Mouse (Mus musculus) left cerebral cortex, adult 18-20 months (tissue): ENCODE results near the gene Ksr1. TPM values are rescaled to one million over a fixed set of nuclear protein-coding genes. Genes with fewer than 3 reads are reported as not detected.

Source experiments
- DNase-seq, 2 experiments: peaks; one replicate each; pipeline ENCODE4 v3.0.0; 2021 to 2022; ENCODE audit warnings: low spot score in 2 of 2, mixed read lengths in 1 of 2
- long read RNA-seq, 2 experiments: library from polyadenylated mRNA; stranded (forward); transcript quantifications; one replicate each; pipeline ENCODE4 v2.0.0; 2021
- total RNA-seq, 2 experiments: library from RNA; stranded (reverse); gene quantifications; 2 replicates each; pipeline ENCODE4 v1.2.3; 2021

The Ksr1 gene
- 10 to 100 TPM; 49.8 to 50.3 TPM for total RNA-seq
- long read RNA-seq, experiment 1, partial matches to known transcripts = 2 of 24 reads
- long read RNA-seq, experiment 1, other reads (novel, unspliced or antisense) = 22 of 24 reads
- long read RNA-seq, experiment 2, partial matches to known transcripts = 1 of 14 reads
- long read RNA-seq, experiment 2, other reads (novel, unspliced or antisense) = 12 of 14 reads

DNA sequence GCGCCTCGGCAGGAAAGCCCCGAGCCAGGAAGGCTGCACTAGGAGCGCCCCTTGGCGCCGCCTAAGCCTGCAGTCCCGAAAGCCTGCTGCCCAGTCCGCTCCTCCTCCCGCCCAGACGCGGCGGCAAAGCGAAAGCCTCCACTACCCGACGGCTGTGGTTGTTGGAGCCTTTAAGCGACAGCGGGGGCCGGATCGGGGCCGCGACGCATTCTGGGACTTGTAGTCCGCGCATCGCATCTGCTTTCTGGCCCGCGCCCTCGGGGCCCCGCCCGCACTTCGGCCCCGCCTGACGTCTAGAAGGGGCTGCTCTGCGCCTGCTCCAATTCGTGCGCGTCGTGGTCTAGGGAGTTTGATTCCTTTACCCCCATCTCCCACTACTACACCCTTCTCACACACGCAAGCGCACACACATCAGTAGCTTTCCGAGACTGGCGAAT, at the start of gene Ksr1:
Gene Ksr1, minus strand, starts transcription at position 77 of the 437 bp plus-strand sequence.
- DNase-seq = peak; percentile 95 to 96

DNA sequence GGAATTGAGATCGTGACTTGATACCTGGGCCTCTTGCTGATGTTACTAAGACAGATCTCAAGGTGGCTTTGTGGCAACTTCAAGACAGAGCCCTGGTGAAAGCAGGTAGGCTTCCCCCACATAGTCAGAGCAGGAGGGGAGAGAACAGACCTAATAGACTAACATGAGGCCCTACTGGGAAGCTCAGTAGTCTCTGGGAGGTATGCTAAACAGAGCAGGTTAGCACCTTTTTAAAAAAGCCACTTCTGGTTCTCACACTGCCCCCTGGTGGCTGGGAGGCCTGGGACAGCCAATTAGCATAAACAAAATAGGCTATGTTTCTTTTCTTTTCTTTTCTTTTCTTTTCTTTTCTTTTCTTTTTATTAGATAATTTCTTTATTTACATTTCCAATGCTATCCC, 46.0 kb upstream of the Ksr1 start:
- no peak for DNase-seq

- DNase-seq = peak; percentile 44 to 66
These were observed 45.0 kb upstream of the Ksr1 start for GRCm38 (mm10) chr11:79191214-79191613.

GRCm38 (mm10) chr11:79190257-79190656, 44.0 kb upstream of the Ksr1 start:
- DNase-seq = no peak

DNA sequence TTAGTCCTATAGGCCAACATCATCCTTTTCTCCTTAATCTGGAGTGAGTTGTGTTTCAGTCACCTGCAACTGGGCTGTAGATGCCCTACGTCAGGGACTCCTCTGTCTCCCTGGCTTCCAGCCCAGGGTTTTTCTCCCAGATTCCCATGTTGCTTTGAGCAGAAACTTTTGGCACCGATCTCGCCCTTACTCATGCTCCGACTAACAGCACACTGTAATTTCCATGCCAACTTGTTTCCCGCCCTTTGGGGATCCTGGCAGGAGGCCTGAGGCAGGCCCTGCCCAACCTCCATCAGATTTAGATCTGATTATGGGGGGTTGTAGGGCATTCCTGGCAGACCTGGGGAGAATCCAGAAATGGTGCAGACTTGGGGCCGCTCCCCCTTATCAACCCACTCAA, 42.0 kb upstream of the Ksr1 start:
- peak; percentile 45 to 55 for DNase-seq

GRCm38 (mm10) chr11:79187291-79187690, 41.1 kb upstream of the Ksr1 start:
- DNase-seq = no peak

- DNase-seq = no peak
These were observed 39.5 kb upstream of the Ksr1 start for GRCm38 (mm10) chr11:79185683-79186082.

- no peak for DNase-seq
These were observed 38.1 kb upstream of the Ksr1 start for GRCm38 (mm10) chr11:79184126-79184888.

- DNase-seq = no peak
These were observed 37.2 kb upstream of the Ksr1 start for GRCm38 (mm10) chr11:79183400-79183799.

DNA sequence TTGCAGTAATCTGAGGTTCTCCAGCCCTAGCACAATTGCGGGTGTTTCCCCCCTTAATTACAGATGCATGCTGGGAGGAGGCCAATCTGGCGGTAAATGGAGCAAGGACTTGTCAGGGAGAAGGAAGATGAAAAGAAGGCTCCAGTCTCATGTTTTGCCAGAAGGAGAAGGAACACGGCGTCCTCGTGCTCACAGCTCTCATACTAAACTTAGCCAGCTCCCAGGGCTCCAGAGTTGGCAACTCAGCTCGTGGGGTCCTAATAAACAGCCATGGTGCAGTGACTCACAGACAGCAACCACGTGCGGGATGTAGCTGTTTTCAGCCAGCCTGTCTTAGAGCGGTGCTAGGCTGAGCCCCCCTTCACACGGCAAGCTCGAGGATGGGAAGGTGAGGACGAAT, 36.7 kb upstream of the Ksr1 start:
- peak; percentile 71 to 83 for DNase-seq

GRCm38 (mm10) chr11:79181914-79182313, 35.7 kb upstream of the Ksr1 start:
- DNase-seq = no peak

DNA sequence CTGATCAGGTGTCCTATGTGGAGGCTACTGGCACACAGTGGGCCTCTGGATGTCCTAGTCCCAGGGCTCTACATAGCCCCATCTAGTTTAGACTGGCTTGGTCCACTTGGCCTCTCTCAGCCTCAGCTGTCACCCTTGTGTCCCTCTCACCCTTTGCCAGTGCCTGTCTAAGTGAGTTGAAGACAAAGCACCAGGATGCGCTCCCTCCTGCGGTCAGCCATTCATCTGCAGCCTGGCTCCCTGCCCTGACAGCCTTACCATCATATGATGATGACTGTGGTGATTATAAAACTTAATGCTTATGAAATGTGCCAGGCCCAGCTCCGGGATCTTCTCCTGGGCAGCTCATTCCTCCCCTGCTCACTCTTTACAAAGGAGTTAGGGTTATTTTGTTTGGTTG, 30.5 kb upstream of the Ksr1 start:
- no peak for DNase-seq

DNA sequence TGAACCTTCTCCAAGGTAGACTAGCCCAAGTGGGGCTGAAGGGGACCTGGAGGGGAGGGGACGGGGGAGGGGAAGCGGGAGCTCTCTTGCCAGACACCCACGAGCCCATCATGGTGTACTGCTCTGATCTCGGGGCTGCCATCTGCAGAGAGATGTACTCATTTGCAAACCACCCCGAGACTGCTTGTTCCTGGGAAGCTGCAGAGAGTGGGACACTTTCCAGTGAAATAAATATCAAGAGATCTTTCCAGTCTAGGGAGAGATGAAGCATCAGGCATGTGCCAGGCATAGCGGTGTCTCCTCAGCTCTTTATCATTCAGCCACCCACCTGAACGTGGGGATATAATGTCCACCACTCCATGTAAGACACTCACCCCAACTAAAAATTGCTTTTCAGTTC, 25.8 kb upstream of the Ksr1 start:
- peak; percentile 35 to 66 for DNase-seq

DNA sequence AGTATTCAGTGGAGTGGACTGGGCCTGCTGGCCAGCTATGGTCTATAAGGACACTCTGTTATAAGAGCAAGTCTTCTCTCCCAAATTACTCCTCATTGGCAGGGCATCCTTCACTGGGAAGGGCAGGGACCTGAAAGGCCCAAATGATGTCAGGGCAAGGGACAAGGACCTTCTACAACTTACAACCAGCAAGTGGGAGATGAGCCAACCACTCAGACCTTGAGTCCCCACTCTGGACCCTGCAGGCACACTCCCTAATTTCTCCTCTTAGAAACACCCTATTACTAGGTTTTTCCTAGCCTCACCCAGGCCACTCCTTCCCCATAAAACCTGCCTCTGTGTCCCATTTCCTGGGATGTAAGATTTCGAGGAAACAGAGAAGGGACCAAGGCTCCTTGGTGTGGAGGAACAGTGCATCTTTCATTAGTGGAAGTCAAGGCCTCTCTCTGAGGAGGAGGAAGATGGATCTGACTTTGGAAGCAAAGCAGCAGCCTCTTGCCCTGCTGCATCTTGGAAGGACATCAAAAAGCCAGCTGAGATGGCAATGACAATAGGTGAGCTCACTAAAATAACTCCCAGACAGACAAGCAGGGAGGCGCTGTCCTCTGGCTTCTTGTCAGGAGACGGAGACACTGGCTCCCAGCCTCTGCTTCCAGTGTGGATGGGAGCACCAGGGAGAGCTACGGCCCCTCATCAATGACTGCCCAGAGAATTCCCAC, 20.5 kb upstream of the Ksr1 start:
- DNase-seq = no peak

DNA sequence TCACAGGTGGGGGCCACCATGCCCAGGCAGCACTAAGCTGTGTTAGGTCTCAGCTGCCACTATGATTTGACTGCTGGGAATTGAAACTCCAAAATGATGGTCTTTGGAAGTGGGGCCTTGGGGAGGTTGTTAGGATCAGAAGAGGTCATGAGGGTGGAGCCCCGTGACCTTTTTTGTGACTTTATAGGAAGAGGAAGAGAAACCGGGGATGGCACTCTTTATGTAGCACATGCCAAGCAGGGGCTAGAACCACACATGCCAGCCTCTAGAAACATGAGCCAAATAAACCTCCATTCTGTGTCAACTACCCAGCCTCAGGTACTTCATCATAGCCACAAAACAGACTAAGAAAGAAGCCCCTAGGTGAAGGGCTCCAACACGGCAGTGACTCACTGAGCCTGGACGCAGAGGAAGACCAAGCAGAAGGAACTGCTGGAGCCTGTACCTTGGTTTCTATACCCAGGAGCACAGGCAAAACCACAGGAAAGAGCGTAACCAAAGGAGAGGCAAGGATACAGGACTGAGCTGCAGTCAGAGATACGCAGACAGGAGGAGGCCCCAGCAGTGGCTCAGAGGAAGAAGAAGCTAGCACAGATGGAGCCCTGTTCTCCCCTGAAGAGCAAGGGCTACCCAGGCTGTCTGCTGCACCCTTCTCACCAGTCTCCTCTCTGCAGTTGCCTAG, 15.0 kb upstream of the Ksr1 start:
- DNase-seq = no peak

DNA sequence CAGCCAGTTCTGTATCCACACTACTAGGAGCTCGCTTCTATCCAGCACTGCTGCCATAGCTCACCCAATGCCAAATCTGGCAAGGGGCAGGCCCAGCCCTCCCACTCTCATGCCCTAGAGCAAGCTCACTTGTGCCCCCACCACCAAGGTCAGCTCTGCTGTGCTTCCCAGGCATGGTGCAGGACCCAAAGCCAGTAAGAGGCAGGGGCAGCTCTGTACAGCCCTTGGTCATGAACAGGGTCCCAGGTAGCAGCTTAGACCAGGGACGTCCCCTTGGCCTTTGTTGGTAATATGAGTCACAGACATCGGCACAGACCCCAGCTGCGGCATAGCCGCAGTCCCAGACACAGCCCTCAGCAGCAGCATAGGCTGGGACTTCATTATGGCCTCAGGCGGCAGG, 13.9 kb upstream of the Ksr1 start:
- DNase-seq = no peak

DNA sequence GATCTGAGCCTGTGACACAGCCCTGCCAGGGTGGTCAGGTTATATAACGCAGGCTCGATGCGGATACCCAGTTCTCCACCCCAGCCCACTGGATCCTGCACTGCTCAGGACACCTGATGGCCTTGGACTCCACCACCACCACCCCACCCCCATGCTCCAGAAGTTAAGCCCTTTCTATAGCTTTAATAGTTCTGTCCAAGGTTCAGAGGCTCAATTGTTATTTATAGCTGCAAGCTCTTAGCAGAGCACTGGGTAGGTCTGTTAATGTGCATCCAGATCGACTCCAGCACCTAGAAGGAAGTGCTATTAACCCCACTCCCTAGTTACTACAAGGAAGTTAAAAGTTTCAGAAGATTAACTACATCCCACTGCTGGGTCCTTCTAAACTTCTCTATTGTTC, 11.5 kb upstream of the Ksr1 start:
- DNase-seq = no peak

DNA sequence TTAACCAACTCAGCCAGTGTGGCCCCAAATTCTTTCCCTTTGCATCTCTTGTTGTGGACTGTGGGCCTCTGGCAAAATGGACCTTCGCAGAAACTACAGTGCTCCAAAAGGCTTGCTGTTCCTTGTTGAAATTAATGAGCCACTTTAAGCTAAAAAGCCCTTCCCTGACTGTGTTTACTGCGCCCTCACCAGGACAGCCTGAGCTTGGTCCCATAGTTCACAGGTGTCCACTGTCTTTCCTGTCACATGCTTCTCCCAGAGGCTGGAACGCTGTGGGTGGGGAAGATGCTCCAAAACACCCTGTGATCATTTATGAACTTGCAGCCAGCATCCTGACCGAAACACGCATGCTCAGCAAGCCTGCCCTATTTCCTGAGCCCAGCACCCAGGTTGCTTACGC, 9.1 kb upstream of the Ksr1 start:
- no peak for DNase-seq

DNA sequence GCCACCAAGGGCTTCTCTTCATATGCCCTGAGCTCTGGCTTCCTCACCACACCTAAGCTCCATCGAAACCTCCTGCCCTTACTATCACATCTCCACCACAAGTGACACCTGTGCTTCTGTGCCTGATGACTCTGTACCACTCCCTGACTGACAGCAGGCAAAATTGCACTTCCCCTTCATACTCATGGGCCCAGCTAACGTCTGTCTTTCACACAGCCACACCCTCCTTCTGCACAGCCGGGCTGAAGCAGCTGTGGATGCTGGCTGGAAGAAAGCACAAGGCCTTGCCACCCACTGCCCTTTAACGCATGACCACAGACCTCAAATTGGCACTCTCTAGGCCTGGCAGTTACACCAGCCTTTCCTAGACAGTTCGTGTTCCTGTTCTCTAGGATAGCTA, 6.5 kb upstream of the Ksr1 start:
- no peak for DNase-seq

- no peak for DNase-seq
These were observed 5.7 kb upstream of the Ksr1 start for GRCm38 (mm10) chr11:79151874-79152273.

- DNase-seq = no peak
These were observed 4.1 kb upstream of the Ksr1 start for GRCm38 (mm10) chr11:79150301-79150700.

DNA sequence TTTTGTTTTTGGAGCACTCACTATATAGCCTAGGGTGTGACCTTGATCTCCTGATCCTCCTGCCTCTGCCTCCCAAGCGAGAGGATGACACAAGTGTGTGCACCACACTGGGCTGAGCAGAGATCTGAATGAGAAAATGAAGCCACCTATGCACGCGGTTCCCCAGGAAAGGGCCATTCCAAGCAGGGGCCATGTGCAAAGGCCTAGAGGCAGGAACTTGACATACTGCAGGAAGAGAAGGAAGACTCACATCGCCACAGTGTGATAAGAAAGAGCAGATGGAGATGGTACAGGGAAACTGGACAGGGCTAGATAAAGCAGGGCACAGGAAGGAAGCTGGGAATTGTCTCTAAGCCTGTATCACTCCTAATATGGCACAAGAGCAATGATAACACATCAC, 3.1 kb upstream of the Ksr1 start:
- no peak for DNase-seq
